Mouse (Mus musculus): ENCODE results near the gene Gnl3.

DNA sequence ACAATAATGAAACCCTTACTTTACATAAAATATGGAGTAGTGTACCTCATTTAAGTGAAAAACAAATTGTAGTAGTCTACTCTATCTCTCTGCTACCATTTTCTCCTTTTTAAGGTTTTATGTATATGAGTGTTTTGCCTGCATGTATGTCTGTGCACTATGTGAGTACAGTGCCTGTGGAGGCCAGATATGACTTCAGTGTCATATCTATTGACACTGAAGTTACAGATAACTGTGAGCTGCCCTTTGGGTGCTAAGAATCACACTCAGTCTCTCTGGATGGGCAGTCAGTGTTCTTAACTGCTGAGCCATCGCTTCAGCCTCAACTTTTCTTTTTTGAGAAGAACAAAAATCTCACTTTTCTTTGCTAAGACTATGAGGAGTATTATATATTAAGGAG, 26.9 kb upstream of the Gnl3 start:
- TF ChIP-seq CTCF (IDR thresholded peaks at IDR 0.05; ENCODE audit: borderline replicate concordance, extremely low read depth, insufficient read depth, insufficient read length) (no peak), POLR2A (IDR thresholded peaks at IDR 0.05; ENCODE audit: borderline replicate concordance, extremely low read depth, insufficient read depth, insufficient read length, poor library complexity, severe bottlenecking) (no peak)
